Mouse (Mus musculus): ENCODE data around the gene Dnah9. TPM values are rescaled to one million over a fixed set of nuclear protein-coding genes. Genes with fewer than 3 reads are reported as not detected.
A peak's percentile ranks its signal among the peaks of the same experiment; 100 is the strongest.

The Dnah9 gene
- polyA plus RNA-seq (2012; rRNA removed): 0.04 and 0.06 TPM in 2 replicates

- DNase-seq (ENCODE audit: low read depth in 1 of 2, low spot score in 2 of 2): peak in 1 of 2 experiments; percentile 2
Measured at GRCm38 (mm10) chr11:66167801-66168651, at the start of gene Dnah9. Dnah9 (minus strand) TSS chr11:66168551.

GRCm38 (mm10) chr11:66188627-66189287 lies 20.4 kb upstream of the Dnah9 start:
- H3K27ac ChIP-seq (ENCODE audit: insufficient read depth, low read length): no peak overlapping the region
- WGBS: 78% methylated on average over 3 of the region's 3 CpGs
- H3K27me3 ChIP-seq (ENCODE audit: control insufficient read depth, insufficient read depth, low read length): no peaks in the 10 kb centered on the region
- no peaks in the 10 kb centered on the region for H3K36me3 ChIP-seq (ENCODE audit: control insufficient read depth, insufficient read depth, low read length)
- H3K4me3 ChIP-seq (ENCODE audit: extremely low read depth, insufficient read depth, insufficient read length): no peak overlapping the region
- no peaks in the 10 kb centered on the region for H3K4me1 ChIP-seq (ENCODE audit: control insufficient read depth, insufficient read depth, insufficient read length)
- TF ChIP-seq POLR2A (IDR thresholded peaks at IDR 0.05; ENCODE audit: low read depth, low read length): no peak
- TF ChIP-seq CTCF (IDR thresholded peaks at IDR 0.05; ENCODE audit: extremely low read depth, insufficient read depth, insufficient read length, insufficient replicate concordance): no peak
- no peak for DNase-seq (ENCODE audit: low read depth in 1 of 2, low spot score in 2 of 2)

More at GRCm38 (mm10) chr11:66167801-66168651, at the start of gene Dnah9:
- no peak for TF ChIP-seq POLR2A (IDR thresholded peaks at IDR 0.05; ENCODE audit: low read depth, low read length)
- Histone ChIP-seq H3K4me3 (ENCODE audit: extremely low read depth, insufficient read depth, insufficient read length) (no peak within 1 kb of the TSS), H3K27me3 (ENCODE audit: control insufficient read depth, insufficient read depth, low read length) (no peaks in the 10 kb centered on the region), H3K27ac (ENCODE audit: insufficient read depth, low read length) (no peak within 1 kb of the TSS), H3K36me3 (ENCODE audit: control insufficient read depth, insufficient read depth, low read length) (no peaks in the 10 kb centered on the region), H3K4me1 (ENCODE audit: control insufficient read depth, insufficient read depth, insufficient read length) (no peaks in the 10 kb centered on the region)
- 5% methylated on average over 53 of the region's 53 CpGs for WGBS

GRCm38 (mm10) chr11:66188146-66188545 lies 19.8 kb upstream of the Dnah9 start:
- Histone ChIP-seq H3K4me3 (ENCODE audit: extremely low read depth, insufficient read depth, insufficient read length) (no peak overlapping the region), H3K27ac (ENCODE audit: insufficient read depth, low read length) (no peak overlapping the region), H3K36me3 (ENCODE audit: control insufficient read depth, insufficient read depth, low read length) (no peaks in the 10 kb centered on the region), H3K4me1 (ENCODE audit: control insufficient read depth, insufficient read depth, insufficient read length) (no peaks in the 10 kb centered on the region), H3K27me3 (ENCODE audit: control insufficient read depth, insufficient read depth, low read length) (no peaks in the 10 kb centered on the region)
- 76% methylated on average over 2 of the region's 2 CpGs for WGBS
- TF ChIP-seq CTCF (IDR thresholded peaks at IDR 0.05; ENCODE audit: extremely low read depth, insufficient read depth, insufficient read length, insufficient replicate concordance) (no peak), POLR2A (IDR thresholded peaks at IDR 0.05; ENCODE audit: low read depth, low read length) (no peak)
- no peak for DNase-seq (ENCODE audit: low read depth in 1 of 2, low spot score in 2 of 2)

GRCm38 (mm10) chr11:66177781-66178180 lies 9.4 kb upstream of the Dnah9 start:
- Histone ChIP-seq H3K4me3 (ENCODE audit: extremely low read depth, insufficient read depth, insufficient read length) (no peak overlapping the region), H3K36me3 (ENCODE audit: control insufficient read depth, insufficient read depth, low read length) (no peaks in the 10 kb centered on the region), H3K27me3 (ENCODE audit: control insufficient read depth, insufficient read depth, low read length) (no peaks in the 10 kb centered on the region), H3K27ac (ENCODE audit: insufficient read depth, low read length) (no peak overlapping the region), H3K4me1 (ENCODE audit: control insufficient read depth, insufficient read depth, insufficient read length) (no peaks in the 10 kb centered on the region)
- WGBS: 75% methylated on average over 2 of the region's 2 CpGs
- no peak for DNase-seq (ENCODE audit: low read depth in 1 of 2, low spot score in 2 of 2)
- TF ChIP-seq POLR2A (IDR thresholded peaks at IDR 0.05; ENCODE audit: low read depth, low read length) (no peak), CTCF (IDR thresholded peaks at IDR 0.05; ENCODE audit: extremely low read depth, insufficient read depth, insufficient read length, insufficient replicate concordance) (no peak)

- TF ChIP-seq CTCF (IDR thresholded peaks at IDR 0.05; ENCODE audit: extremely low read depth, insufficient read depth, insufficient read length, insufficient replicate concordance) (no peak), POLR2A (IDR thresholded peaks at IDR 0.05; ENCODE audit: low read depth, low read length) (no peak)
- Histone ChIP-seq H3K36me3 (ENCODE audit: control insufficient read depth, insufficient read depth, low read length) (no peaks in the 10 kb centered on the region), H3K27ac (ENCODE audit: insufficient read depth, low read length) (no peak overlapping the region), H3K27me3 (ENCODE audit: control insufficient read depth, insufficient read depth, low read length) (no peaks in the 10 kb centered on the region), H3K4me1 (ENCODE audit: control insufficient read depth, insufficient read depth, insufficient read length) (no peaks in the 10 kb centered on the region), H3K4me3 (ENCODE audit: extremely low read depth, insufficient read depth, insufficient read length) (no peak overlapping the region)
- WGBS: 84% methylated on average over 2 of the region's 2 CpGs
- no peak for DNase-seq (ENCODE audit: low read depth in 1 of 2, low spot score in 2 of 2)
Measured at GRCm38 (mm10) chr11:66164022-66164421, 4.3 kb downstream of the Dnah9 start.

GRCm38 (mm10) chr11:66140631-66141252 lies 27.6 kb downstream of the Dnah9 start:
- DNase-seq (ENCODE audit: low read depth in 1 of 2, low spot score in 2 of 2): no peak
- no peaks in the 10 kb centered on the region for H3K27me3 ChIP-seq (ENCODE audit: control insufficient read depth, insufficient read depth, low read length)
- no peaks in the 10 kb centered on the region for H3K4me1 ChIP-seq (ENCODE audit: control insufficient read depth, insufficient read depth, insufficient read length)
- no peaks in the 10 kb centered on the region for H3K36me3 ChIP-seq (ENCODE audit: control insufficient read depth, insufficient read depth, low read length)
- WGBS: 69% methylated on average over 11 of the region's 11 CpGs
- no peak overlapping the region for H3K4me3 ChIP-seq (ENCODE audit: extremely low read depth, insufficient read depth, insufficient read length)
- no peak for TF ChIP-seq CTCF (IDR thresholded peaks at IDR 0.05; ENCODE audit: extremely low read depth, insufficient read depth, insufficient read length, insufficient replicate concordance)
- no peak for TF ChIP-seq POLR2A (IDR thresholded peaks at IDR 0.05; ENCODE audit: low read depth, low read length)
- no peak overlapping the region for H3K27ac ChIP-seq (ENCODE audit: insufficient read depth, low read length)

Data from spleen, adult 2 months (tissue).